Mouse (Mus musculus) Patski (cell line): ENCODE data around the gene Gm30737. TPM values are rescaled to one million over a fixed set of nuclear protein-coding genes. Genes with fewer than 3 reads are reported as not detected.
"Not testable (repeated sequence)": the region's sequence is repeated elsewhere in the genome, so short reads cannot be mapped to it uniquely, and the experiment has no call there.

Experiments used
- ATAC-seq: fragments of 100-300 bp; one replicate; pipeline ENCODE4 v1.8.0; 2021
- CTCF ChIA-PET: fragments of 350-600 bp; sonication (Branson Sonifier 250); formaldehyde crosslinking; loops from one replicate; lab custom pipeline; 2022; ENCODE audit warnings: inconsistent platforms; lab: Charles Lee
- POLR2A ChIA-PET: fragments of 350-600 bp; sonication (Branson Sonifier 250); formaldehyde crosslinking; loops from one replicate; lab custom pipeline; 2022; ENCODE audit warnings: antibody characterized with exemption, inconsistent platforms; lab: Charles Lee
- DNase-seq: peaks from one replicate; pipeline ENCODE4 v3.0.0-alpha.2; 2011; ENCODE audit warnings: low read depth, low spot score
- H3K27me3 ChIP-seq: fragments of 371-371 bp; one replicate; pipeline ENCODE4 v1.5.1; 2021
- in situ Hi-C: fragments of 300-500 bp; cut with MboI; formaldehyde crosslinking; loops from 3 replicates; pipeline ENCODE4 v1.11.1; 2018; ENCODE audit warnings: low pct_unique_long_range_greater_than_20kb, mixed read lengths
- polyA plus RNA-seq: library from polyadenylated mRNA; unstranded; gene quantifications from one replicate; pipeline ENCODE4 v1.2.3, GENCODE M21; 2021

Gm30737 gene
- not detected for polyA plus RNA-seq

DNA sequence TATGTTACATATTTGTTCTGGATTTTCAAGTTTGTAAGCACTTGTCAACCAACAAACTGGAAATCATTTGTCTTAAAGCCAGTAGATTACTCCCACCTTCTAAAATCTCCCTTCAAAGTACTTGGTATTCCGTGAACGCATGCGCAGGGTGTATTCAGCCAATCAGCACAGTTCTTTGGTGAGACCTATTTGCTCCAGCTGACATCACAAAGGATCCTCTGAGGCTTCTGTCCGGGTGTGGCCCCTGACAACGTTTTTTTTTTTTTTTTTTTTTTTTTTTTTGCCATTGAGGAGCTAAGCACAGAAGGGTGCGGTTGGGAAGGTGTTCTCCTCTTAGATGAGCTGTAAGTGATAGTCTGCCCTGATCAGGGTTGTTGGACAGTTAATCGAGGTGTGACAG is at the start of gene Gm30737:
Gene Gm30737, plus strand, starts transcription at position 301 of the 400 bp plus-strand sequence.
- CTCF ChIA-PET, DNase-seq, in situ Hi-C loops, ATAC-seq, POLR2A ChIA-PET, H3K27me3 ChIP-seq: not testable (repeated sequence)
